In genomic region chr16:29147766-29148165, GRCm38 (mm10) we compare ENCODE assay signal across 25 mouse cellular contexts.
DNase-seq lines count a peak whose midpoint lies in the region; ATAC-seq and TF ChIP-seq lines count a peak whose summit lies in the region.
"Had no signal": no experiment of that assay in that cellular context is flagged by ENCODE, and none has a peak within 500 bp of the region (broad histone marks: within the 10 kb centered on the region; RNA-seq: fewer than 3 reads in every experiment).

No protein-coding gene starts in this region.

- no peak for DNase-seq in frontal cortex, postnatal 25 days (ENCODE audit: low spot score in 2 of 2)
- peak; percentile 9 to 54 for DNase-seq in left cerebral cortex, postnatal 14 days (ENCODE audit: low spot score in 2 of 2)
- DNase-seq in left cerebral cortex, adult 11 months (ENCODE audit: low spot score) = no peak
- DNase-seq in right cerebral cortex, adult 18-20 months = peak; percentile 29
- DNase-seq in right cerebral cortex, adult 2 months (ENCODE audit: low spot score in 2 of 2) = no peak
- DNase-seq in kidney, adult 2 months = no peak
- DNase-seq: adrenal gland, postnatal 10 days; adrenal gland, postnatal 36 days; B cell, adult 2 months; cerebellum, adult 11 months; cerebellum, adult 2 months; cerebellum, adult 9-11 months; cerebellum, postnatal 25 days; gastrocnemius, adult 2 months; gastrocnemius, postnatal 14 days; heart, adult 11 months had no signal

- no peak for TF ChIP-seq CTCF in kidney, adult 2 months (conservative IDR thresholded peaks at IDR 0.05; ENCODE audit: insufficient read depth, insufficient read length, low read depth, low read length)

- WGBS in kidney, adult 2 months = 58% methylated on average over 1 of the region's 1 CpGs

- no peaks in the 10 kb centered on the region for H3K36me3 ChIP-seq in kidney, adult 2 months (ENCODE audit: control insufficient read depth, insufficient read depth, low read length)
- H3K36me3 ChIP-seq: embryonic facial prominence, embryonic 12.5 days; embryonic facial prominence, embryonic 15.5 days; G1E; hindbrain, embryonic 12.5 days; hindbrain, embryonic 15.5 days had no signal

- no peaks in the 10 kb centered on the region for H3K4me1 ChIP-seq in kidney, adult 2 months (ENCODE audit: control insufficient read depth, insufficient read depth, low read length)
- H3K4me1 ChIP-seq: embryonic facial prominence, embryonic 12.5 days; embryonic facial prominence, embryonic 15.5 days; hindbrain, embryonic 12.5 days; hindbrain, embryonic 15.5 days had no signal

- H3K27me3 ChIP-seq in kidney, adult 2 months (replicated peaks; ENCODE audit: control insufficient read depth, insufficient read depth, low read length) = no peaks in the 10 kb centered on the region
- H3K27me3 ChIP-seq: CH12.LX; embryonic facial prominence, embryonic 12.5 days; embryonic facial prominence, embryonic 15.5 days; hindbrain, embryonic 12.5 days; hindbrain, embryonic 15.5 days had no signal

- intact Hi-C loops in left cerebral cortex, postnatal 14 days (cut with DNase I) = no loop called here

- ATAC-seq in frontal cortex, adult (ENCODE audit: low TSS enrichment) = peak; percentile 93
- ATAC-seq: forebrain, embryonic 14.5 days; Patski had no signal

- H3K27ac ChIP-seq in kidney, adult 2 months (ENCODE audit: insufficient read depth, low read depth, low read length) = no peak overlapping the region
- H3K27ac ChIP-seq: embryonic facial prominence, embryonic 12.5 days; embryonic facial prominence, embryonic 15.5 days; gastrocnemius, adult 2 months; hindbrain, embryonic 12.5 days; hindbrain, embryonic 15.5 days had no signal

- no peak for TF ChIP-seq POLR2A in kidney, adult 2 months (IDR thresholded peaks at IDR 0.05; ENCODE audit: low read depth, low read length)

- H3K4me3 ChIP-seq in kidney, adult 2 months (ENCODE audit: insufficient read depth, low read depth, low read length) = no peak overlapping the region
- H3K4me3 ChIP-seq: embryonic facial prominence, embryonic 12.5 days; embryonic facial prominence, embryonic 15.5 days; gastrocnemius, adult 2 months; hindbrain, embryonic 12.5 days; hindbrain, embryonic 15.5 days had no signal

Comparison
In these comparisons a context has a peak if more than half of its experiments do, and no peak if none do; other contexts are left out.
1. DNase-seq: peak in left cerebral cortex, postnatal 14 days (2 of 2) and right cerebral cortex, adult 18-20 months (single experiment); none in frontal cortex, postnatal 25 days (0 of 2), left cerebral cortex, adult 11 months (single experiment), right cerebral cortex, adult 2 months (0 of 2) and kidney, adult 2 months (single experiment).